Mouse (Mus musculus): ENCODE results near the gene Tnks1bp1.

Gene Tnks1bp1

DNA sequence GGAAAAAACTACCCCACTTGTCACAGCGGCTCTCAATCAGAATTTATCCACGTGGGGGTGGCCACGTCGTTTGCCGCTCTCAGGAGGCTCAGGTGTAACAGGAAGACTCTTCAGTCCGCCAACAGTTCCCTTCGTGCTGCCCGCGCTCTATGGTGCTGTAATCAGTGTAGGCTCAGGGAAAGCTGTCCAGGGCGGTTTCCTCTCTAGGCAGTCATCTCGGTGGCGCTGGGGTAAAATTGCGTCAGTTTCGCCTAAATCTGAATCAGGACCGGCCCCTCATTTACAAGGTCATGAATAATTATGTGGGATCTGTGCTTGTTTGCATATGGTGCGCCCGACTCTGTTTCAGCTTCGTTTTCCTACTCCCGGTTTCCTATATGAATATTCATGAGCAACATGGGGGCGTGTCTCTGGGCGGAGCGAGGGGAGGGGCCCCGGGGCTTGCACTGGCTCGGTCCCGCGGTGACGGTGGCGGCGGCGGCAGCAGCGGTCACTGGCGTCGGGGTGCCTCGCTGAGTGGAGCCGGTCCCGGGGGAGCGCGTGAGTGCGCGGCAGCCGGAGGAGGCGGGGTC lies at the start of gene Tnks1bp1:
Gene Tnks1bp1, plus strand, starts transcription at position 427 of the 572 bp plus-strand sequence.
- peak; percentile 99 for DNase-seq (ENCODE audit: low spot score)

DNA sequence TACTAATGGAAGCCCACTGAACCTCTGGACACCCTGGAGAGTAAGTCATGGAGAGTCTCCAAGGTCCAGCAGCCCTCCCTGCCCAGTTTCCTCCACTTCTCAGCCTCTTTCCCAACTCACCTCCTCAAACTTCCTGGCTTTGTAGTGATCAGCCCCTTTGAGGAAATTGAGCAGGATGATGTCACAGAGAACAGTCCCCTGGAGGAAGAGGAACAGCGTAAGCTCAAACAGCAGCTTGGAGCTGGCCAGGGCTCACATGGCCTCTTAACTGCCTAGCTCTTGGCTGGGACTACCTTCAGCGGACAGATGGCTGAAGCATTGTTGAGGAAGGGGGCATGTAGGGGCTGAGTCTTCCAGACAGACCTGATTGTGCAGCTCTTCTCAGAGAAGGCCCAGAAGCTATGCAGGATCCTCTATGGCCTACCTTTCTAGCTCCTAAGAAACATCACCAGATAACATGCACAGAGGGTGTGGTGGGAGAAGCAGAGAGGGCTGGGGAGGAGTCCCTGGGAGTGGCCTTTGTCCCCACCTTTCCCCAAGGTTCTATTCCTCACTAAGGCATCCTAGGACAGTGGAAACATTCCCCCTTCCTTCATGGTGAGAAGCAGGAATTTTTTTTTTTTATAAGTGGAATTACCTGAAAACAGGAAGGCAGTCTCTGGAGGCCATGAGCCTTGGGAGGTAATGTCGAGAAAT lies 48.2 kb upstream of the Tnks1bp1 start:
- no peak for DNase-seq (ENCODE audit: low spot score)

DNA sequence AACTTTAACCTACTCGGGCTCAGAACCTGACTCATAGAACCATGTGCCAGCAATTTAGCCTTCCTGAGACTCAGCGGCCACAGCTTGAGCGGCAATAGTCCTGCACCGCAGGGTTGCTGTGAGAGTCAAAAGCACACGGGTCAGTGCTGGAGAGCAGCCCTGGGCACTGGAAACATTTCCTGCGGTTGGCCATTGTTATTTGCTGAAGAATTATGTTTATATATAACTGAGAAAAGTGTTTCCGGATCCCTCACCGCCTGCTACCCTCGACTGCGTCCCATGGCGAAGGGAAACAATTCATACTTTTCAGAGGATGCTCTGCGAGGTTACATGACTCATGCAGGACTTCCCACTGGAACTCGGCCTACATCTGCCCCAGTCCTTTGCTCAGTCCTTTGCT lies 46.3 kb upstream of the Tnks1bp1 start:
- no peak for DNase-seq (ENCODE audit: low spot score)

DNA sequence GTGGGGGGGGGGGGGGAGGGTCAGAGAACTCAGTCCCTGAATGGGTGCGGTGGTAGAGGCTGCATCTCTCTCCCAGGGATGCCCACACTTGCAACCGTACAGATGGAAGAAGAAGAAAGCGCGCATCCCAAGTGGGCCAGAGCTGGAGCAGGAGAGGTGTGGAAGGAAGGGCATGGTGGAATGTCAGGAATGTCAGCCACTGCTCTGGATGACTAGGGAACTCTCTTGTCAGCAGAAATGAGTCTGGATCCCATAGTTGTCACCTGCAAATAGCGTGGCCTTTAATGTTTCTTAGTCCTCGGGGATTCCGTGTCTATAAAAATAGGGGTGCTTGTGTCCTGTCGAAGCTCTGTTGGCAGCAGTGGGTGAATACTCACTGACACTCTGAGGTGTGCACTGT lies 45.2 kb upstream of the Tnks1bp1 start:
- DNase-seq (ENCODE audit: low spot score): no peak

DNA sequence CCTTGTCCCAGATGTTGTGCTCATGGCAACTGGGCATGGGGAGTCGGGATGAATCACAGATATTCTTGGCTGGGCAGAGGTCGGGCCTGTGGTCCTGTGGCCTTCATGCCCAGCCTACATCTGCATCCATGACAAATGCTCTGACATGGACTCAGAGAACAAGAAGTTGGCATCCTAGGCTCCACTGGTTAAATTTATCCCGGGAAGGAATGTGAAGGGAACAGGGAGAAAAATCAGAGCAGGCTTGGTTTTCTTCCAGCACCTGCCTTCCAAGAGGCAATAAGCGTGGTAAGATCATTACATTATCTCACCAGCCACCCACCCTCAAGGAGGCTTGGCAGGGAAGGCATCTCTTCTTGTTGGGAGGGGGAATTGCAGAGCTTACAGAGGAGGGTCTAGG lies 43.5 kb upstream of the Tnks1bp1 start:
- no peak for DNase-seq (ENCODE audit: low spot score)

DNA sequence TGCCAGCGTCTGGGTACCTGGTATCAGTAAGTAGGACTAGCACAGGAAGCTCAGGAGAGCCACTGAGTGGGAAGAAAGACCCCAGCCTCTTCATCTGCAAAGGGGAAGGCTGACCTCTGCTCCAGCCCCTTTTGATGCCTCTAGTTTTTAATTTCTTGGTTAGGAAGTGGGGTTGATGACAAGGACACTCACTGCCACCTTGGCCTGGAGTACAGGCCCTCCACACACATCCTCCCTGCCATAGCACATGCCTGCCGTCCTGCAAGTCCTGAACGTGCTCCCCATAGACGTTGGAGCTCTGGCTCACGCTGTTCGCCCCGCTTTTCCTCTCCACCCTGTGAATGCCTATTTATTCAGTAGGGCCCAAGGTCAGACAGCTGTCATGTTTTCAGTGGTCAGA lies 41.2 kb upstream of the Tnks1bp1 start:
- DNase-seq (ENCODE audit: low spot score): no peak

DNA sequence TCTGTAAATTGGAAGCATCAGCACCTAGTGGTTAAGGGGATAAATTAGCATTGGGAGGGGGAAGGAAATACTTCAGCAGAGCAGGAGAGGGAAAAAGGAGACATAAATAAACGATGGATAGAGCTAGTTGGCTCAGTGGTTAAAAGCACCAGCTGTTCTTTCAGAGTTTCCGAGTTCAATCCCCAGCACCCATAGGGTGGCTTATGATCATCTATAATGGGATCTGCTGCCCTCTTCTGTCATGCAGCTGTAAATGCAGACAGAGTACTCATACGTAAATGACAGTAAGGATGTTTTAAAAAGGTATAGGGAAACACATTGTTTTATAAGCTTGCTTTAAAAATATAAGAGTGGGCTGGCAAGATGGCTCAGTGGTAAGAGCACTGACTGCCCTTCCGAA lies 40.1 kb upstream of the Tnks1bp1 start:
- no peak for DNase-seq (ENCODE audit: low spot score)

DNA sequence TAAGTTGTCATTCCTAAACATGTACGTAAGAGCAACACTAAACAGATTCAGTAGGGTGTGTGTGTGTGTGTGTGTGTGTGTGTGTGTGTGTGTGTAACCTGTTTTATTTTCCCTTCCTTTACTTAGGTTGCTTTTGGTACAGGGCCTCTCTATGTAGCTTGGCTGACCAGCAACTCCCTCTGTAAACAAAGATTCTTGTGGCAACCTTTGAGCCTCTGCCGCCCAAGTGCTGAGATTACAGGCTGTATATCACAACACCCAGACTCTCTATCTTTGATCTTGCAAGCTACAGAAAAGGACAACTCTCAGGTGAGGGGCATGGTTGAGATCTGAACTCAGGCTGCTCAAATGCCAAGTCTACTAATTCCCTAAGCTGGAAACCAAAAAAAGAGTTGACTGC lies 38.6 kb upstream of the Tnks1bp1 start:
- DNase-seq (ENCODE audit: low spot score): no peak

DNA sequence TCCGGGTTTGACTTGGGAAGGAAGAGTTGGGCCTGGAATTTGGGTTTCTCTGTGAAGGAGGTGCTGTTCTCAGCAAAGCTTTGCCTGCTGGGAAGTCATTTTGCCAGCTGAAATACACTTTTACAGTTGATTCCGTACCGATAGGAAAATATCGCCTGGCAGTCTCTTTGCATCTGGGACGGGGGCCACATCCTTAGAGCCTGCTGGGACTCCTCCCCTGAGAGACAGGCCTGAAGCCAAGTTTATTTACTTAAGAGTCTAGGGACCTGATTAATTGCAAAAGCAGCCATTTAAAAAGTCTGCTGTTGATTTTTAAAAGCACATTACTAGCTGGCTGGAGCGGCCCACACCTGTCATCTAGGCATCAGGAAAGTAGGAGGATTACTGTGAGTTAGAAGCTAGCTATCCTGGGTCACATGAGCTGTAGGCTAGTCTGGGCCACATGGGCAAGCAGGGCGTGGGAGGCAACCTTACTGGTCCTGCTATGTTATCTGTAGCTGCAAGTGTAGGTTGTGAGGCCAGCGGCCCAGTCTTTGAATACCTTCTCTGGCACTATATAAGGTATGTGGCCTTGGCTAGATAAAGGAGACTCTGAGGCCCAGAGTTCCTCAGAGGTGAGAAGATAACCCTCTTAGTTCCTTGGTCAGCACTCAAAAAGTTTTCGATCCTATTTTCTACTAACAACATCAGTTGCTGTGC lies 35.8 kb upstream of the Tnks1bp1 start:
- peak; percentile 17 for DNase-seq (ENCODE audit: low spot score)

DNA sequence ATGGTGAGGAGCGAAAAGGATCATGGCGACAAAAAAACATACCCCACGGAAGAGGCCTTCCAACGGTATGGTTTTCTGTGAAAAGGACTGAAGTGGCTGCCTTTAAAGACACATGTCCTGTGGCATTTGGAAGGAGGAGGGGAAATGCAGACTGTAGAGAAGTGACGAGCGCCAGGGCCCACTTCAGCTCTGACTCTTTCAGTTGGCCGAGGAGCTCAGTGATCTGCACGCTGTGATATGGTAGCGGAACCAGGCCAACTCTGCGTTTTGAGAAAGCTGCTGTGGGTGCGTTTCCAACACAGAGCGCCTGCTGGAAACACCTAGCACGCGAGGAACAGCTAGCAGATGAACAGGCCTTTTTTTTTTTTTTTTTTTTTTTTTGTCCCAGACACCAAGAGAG lies 35.1 kb upstream of the Tnks1bp1 start:
- DNase-seq (ENCODE audit: low spot score): no peak

DNA sequence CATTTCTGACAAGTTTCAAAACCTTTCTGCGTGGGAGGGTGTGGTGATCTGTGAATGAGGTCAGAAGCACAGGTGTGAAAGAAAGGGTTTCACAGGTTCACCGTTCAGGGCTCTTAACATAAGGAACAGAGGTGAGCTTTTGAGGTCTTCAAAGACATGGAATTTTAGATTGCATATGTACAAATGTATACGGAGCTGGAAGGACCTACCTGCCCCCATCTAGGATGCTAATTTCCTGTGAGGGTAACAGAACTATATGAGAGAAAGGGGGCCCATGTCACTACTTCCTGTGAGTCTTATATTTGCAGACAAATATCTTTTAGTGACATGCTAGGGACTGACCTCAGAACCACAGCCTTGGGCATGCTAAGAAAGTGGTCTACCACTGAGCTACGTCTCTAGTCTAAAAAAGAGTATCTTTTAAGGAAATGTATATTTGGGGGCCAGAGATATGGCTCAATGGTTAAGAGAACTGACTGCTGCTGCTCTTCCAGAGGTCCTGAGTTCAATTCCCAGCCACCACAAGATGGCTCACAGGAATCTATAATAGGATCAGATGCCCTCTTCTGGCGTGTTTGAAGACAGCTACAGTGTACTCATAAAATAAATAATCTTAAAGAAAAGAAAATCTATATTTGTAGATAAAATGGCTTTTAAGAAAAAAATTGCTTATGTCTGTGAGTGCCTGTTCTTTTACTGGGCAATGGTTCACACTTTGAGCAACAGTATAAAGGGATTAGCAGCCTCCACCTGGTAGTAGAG lies 33.8 kb upstream of the Tnks1bp1 start:
- no peak for DNase-seq (ENCODE audit: low spot score)

DNA sequence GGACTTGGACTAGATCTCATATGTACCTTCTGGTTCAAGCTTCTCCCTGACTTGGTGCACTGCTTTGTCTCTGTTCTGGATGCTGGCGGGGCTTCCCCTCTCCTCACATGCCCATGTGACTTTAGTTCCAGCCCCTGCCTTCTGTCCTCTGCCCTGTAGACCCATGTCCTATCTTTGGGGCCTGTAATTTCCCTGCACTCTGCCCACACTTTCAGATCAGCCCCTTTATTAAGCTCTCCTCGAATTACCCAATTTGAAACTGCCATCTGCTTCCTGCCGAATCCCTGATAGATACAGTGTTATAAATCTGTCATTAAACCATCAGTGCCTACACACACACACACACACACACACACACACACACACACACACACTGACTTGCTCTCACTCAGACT lies 33.2 kb upstream of the Tnks1bp1 start:
- DNase-seq (ENCODE audit: low spot score): no peak

DNA sequence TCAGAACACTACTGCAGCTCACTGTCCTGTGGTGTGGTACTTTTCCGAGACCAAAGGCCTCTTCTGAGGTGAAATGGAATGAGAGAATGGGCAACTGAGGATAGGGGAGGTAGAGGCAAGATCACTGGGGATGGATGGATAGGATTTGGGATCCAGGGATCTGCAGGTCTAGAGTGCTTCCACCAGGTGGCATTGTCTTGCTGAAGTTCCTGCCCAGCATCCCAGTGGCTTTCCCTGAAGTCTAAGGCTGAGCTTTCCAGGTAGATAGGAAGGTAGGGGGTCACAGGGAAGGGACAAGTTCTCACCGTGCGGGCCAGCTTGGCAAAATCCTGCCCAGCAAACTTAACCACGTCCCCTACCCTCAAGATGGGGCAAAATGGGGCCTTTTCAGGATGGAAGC lies 25.8 kb upstream of the Tnks1bp1 start:
- peak; percentile 20 for DNase-seq (ENCODE audit: low spot score)

DNA sequence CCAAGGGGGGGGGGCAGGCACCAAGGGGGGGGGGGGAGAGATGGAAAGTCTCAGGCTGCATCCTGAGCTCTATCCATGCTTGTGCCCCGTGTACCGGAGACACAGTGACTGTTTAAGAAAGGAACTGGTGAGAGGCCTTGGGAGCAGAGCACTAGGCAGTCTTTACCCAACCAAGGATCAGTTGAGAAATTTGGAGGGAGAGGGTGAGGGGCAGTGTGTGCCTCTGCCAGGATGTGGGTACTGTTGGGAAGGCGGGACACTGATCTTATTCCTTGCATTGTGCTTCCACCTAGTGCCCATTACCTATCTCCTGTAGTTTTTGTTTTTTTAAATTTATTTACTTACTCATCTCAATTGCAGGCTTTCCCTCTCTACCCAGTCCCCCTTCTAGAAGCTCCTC lies 21.6 kb upstream of the Tnks1bp1 start:
- no peak for DNase-seq (ENCODE audit: low spot score)

DNA sequence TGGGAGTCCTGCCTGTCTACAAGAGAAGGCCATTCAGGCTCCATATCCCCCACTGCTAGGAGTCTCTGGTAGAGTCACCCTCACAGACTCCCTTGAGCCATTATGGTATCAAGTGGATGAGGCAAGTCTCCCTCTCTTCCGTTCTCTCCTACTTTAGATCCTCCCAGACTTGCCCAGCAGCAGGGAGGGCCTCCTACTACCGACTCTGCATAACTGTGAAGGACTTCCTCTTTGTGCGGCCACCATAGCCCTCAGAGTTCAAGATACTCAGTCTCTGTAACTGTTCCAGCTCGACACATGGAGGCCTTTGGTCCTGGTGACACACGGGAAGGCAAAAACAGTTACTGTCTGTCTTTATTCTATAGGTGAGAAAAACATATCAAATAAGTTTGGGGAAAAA lies 20.5 kb upstream of the Tnks1bp1 start:
- DNase-seq (ENCODE audit: low spot score): no peak

DNA sequence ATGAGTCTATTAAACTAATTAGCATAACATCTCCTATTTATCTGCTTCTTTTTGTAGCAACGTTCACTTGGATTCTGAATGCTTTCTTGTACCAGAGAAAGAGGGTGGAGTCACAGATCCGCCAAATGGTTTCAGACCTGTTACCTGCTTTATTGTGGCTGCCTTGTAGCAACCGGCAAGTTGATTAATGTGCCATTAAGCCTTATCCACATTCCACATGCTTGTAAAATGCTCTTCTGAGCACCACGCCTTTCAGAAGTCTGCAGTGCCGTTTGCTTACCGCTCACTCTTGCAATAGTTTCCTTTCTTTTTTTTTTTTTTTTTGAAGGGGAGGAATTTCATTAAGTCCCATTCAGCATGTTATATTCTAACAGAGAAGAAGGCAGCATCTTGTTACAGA lies 17.9 kb upstream of the Tnks1bp1 start:
- no peak for DNase-seq (ENCODE audit: low spot score)

DNA sequence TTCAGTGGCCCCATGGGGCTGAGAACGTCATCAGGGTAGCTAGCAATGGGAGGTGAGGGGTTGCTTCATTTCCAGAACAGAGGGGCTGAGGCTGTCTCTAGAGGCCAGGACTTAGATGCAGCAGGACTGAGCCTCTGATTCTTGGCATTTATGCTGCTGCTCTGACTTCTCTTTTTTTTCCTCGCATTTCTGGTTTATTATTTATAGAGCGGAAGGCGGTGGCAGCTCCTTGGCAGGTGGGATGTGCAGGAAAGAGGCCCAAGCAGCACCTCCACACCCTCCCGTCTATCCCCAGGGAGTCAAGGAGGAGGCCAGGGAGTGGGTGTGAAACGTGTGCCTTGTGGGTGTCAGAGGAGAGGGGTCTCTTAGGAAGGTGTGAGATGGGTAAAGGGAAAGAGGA lies 16.8 kb upstream of the Tnks1bp1 start:
- no peak for DNase-seq (ENCODE audit: low spot score)

DNA sequence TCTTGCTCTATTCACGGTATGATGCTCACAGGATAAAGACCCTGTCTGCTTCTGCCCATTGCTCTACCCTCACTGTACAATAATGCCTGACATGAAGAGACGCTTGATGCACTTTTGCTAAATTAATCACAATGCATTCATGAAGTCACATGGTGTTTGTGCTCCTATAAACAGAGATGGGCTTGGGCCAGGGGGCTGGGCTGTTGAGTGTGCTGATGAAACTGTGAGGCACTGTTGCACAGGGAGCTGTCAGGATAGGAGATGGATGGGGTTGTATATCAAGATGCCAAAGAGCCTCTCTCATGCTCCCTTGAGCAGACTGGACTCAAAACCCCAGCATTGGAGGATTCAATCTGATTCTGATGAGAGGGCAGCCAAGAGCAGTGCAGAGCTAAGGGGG lies 14.7 kb upstream of the Tnks1bp1 start:
- no peak for DNase-seq (ENCODE audit: low spot score)

DNA sequence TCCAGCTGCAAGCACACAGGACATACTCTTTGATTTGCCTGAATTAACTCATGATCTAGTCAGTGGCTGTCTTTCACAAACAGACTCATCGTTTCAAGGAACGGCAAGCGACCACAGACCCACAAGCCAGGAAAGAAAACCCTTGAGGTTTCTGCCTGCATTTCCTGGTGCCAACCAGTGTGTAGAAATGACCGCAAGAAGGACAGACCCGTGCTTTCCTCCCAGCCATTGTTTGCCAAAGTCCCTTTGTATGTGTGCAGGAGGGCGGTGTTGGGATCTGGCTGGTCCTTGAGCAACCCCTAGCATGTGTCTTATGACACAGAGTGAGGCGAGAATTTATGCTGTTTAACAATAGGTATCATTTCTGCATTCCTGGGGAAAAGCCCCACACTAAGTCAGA lies 13.7 kb upstream of the Tnks1bp1 start:
- no peak for DNase-seq (ENCODE audit: low spot score)

DNA sequence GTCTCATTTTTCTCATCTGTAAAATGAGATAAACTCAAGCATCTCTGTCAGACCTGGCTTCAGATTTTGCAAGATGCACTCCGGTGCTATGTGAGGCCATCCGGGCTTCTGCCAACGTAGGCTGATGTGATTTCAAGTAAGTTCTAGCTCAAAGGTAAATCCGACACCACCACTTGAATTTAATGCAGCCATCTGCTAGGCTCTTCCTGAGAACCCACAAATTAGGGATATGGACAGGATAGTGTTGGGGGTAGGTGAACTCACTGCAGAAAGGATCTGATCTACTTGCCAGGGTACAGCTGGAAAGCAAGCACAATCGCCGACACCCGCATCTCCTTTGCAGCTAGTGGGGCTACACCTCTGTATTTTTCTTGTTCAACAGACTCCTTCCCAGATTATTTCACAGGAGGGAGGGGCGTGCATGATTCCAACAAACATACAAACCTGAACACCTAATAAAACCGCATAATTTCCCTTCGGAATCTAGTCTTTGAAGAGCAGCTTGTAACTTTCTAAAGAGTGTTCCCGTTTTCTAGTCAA lies 11.2 kb upstream of the Tnks1bp1 start:
- no peak for DNase-seq (ENCODE audit: low spot score)

DNA sequence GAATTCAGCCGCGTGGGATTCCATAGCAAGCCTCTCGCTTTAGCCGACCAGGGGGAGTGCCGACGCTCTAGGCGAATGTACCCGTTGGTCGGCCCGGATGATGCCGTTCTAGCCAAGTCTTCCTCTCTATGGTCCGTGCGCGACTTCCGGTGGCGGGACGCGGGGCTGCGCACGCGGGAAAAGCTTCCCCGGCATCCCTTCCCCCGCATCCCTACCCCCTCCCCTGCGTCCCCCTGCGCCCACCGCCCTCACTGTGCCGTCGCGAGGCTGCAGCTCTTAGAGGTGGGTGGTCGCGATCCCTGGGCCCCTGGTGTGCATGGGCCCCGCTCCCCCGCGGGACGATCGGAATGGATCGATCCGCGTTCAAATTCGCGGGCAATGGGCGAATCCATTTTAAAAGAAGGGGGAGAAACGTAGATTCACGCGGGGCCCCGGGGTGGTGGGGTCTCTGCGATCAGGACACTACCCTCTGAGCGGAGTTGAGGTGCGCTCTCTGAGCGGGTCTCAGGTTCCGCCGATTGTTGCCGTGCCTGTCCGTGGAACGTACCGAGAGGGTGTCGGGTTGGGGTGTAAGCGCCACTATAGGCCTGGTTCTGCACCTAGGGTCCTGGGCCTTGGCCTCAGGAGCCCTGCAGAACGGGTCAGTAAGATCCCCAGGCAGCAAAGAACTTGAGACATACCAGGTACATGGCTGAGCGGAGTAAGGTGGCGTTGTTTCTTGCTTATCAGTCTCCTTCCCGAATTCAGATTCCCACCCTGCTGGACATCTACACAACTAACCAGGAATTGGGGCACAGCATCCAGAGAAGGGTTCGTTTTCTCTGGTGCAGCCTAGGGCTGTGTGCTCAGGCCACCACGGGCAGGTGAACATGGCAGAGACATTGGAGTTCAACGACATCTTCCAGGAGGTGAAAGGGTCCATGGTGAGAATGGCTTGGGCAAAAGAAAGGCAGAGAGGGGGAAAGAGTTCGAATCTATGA lies 10.5 kb upstream of the Tnks1bp1 start, which contains the start of the genes Ssrp1 and P2rx3:
Gene Ssrp1, plus strand, starts transcription at position 188 of the 980 bp plus-strand sequence.
Gene P2rx3, minus strand, starts transcription at position 416 of the 980 bp plus-strand sequence.
- DNase-seq (ENCODE audit: low spot score): peak; percentile 91

Measured in urinary bladder, postnatal 14 days (tissue).